Mouse (Mus musculus): ENCODE measurements at regions not wholly inside any gene's neighbourhood (a gene's known extent, or its start where the extent isn't known, plus 50 kb on each side); places are given as distances from the start of the nearest gene placed in this dataset.

GRCm38 (mm10) chr5:77762013-77762412 lies 354.2 kb upstream of the Igfbp7 start:
- TF ChIP-seq CTCF (IDR thresholded peaks at IDR 0.05; ENCODE audit: low read depth) = no peak
- TF ChIP-seq EP300 (IDR thresholded peaks at IDR 0.05; ENCODE audit: low read depth) = no peak

All from heart, postnatal 0 days (tissue).